Mouse (Mus musculus): Measurements from ENCODE around the gene Acly. TPM values are rescaled to one million over a fixed set of nuclear protein-coding genes. Genes with fewer than 3 reads are reported as not detected.

The Acly gene
- 24.4 and 80.2 TPM in 2 replicates for polyA plus RNA-seq (2012)

GRCm38 (mm10) chr11:100527458-100528374, at the start of gene Acly:
Acly (minus strand) TSS chr11:100528000.
- no peak for TF ChIP-seq GATA1 (IDR thresholded peaks at IDR 0.05; ENCODE audit: low read length)

GRCm38 (mm10) chr11:100576256-100576655, 48.5 kb upstream of the Acly start:
- no peak for TF ChIP-seq GATA1 (IDR thresholded peaks at IDR 0.05; ENCODE audit: low read length)

- no peak for TF ChIP-seq GATA1 (IDR thresholded peaks at IDR 0.05; ENCODE audit: low read length)
Observed at GRCm38 (mm10) chr11:100575484-100575855, 47.7 kb upstream of the Acly start.

GRCm38 (mm10) chr11:100574708-100575483, 47.1 kb upstream of the Acly start, which contains the start of gene Cnp:
Cnp (plus strand) TSS chr11:100574904.
- TF ChIP-seq GATA1 (IDR thresholded peaks at IDR 0.05; ENCODE audit: low read length) = no peak

- no peak for TF ChIP-seq GATA1 (IDR thresholded peaks at IDR 0.05; ENCODE audit: low read length)
Observed at GRCm38 (mm10) chr11:100574188-100574587, 46.4 kb upstream of the Acly start.

GRCm38 (mm10) chr11:100571202-100571567, 43.4 kb upstream of the Acly start:
- TF ChIP-seq GATA1 (IDR thresholded peaks at IDR 0.05; ENCODE audit: low read length) = no peak

- TF ChIP-seq GATA1 (IDR thresholded peaks at IDR 0.05; ENCODE audit: low read length) = no peak
Observed at GRCm38 (mm10) chr11:100570430-100571201, 42.8 kb upstream of the Acly start.

- TF ChIP-seq GATA1 (IDR thresholded peaks at IDR 0.05; ENCODE audit: low read length) = no peak
Observed at GRCm38 (mm10) chr11:100569789-100570188, 42.0 kb upstream of the Acly start.

- no peak for TF ChIP-seq GATA1 (IDR thresholded peaks at IDR 0.05; ENCODE audit: low read length)
Observed at GRCm38 (mm10) chr11:100568692-100569091, 40.9 kb upstream of the Acly start.

GRCm38 (mm10) chr11:100567815-100568245, 40.0 kb upstream of the Acly start:
- no peak for TF ChIP-seq GATA1 (IDR thresholded peaks at IDR 0.05; ENCODE audit: low read length)

- TF ChIP-seq GATA1 (IDR thresholded peaks at IDR 0.05; ENCODE audit: low read length) = no peak
Observed at GRCm38 (mm10) chr11:100567229-100567628, 39.4 kb upstream of the Acly start.

GRCm38 (mm10) chr11:100564703-100565102, 36.9 kb upstream of the Acly start:
- no peak for TF ChIP-seq GATA1 (IDR thresholded peaks at IDR 0.05; ENCODE audit: low read length)

- no peak for TF ChIP-seq GATA1 (IDR thresholded peaks at IDR 0.05; ENCODE audit: low read length)
Observed at GRCm38 (mm10) chr11:100564297-100564696, 36.5 kb upstream of the Acly start.

GRCm38 (mm10) chr11:100561748-100562147, 33.9 kb upstream of the Acly start:
- no peak for TF ChIP-seq GATA1 (IDR thresholded peaks at IDR 0.05; ENCODE audit: low read length)

GRCm38 (mm10) chr11:100559476-100559875, 31.7 kb upstream of the Acly start:
- TF ChIP-seq GATA1 (IDR thresholded peaks at IDR 0.05; ENCODE audit: low read length) = no peak

GRCm38 (mm10) chr11:100557563-100557962, 29.8 kb upstream of the Acly start:
- no peak for TF ChIP-seq GATA1 (IDR thresholded peaks at IDR 0.05; ENCODE audit: low read length)
